Mouse (Mus musculus) limb, embryonic 14.5 days (tissue): Measurements from ENCODE around the gene Smim14. TPM values are rescaled to one million over a fixed set of nuclear protein-coding genes. Genes with fewer than 3 reads are reported as not detected.

Experiments used
- ATAC-seq: fragments of 200-750 bp; cut with Nextera tagmentation; 2 replicates; pipeline ENCODE4 v1.8.0; 2017; ENCODE audit warnings: low read depth, moderate number of reproducible peaks, moderate TSS enrichment; ENCODE audit not compliant: low FRiP score
- DNase-seq: peaks from one replicate; pipeline ENCODE4 v3.0.0-alpha.2; 2015; ENCODE audit warnings: low spot score
- H3K27ac ChIP-seq: fragments of 300-500 bp; sonication (generic); replicated peaks from 2 replicates; pipeline ENCODE4 v1.5.1; 2014; ENCODE audit warnings: low read depth, mild to moderate bottlenecking, low read length, moderate library complexity, mixed read lengths
- H3K27me3 ChIP-seq: fragments of 300-500 bp; sonication (generic); 2 replicates; pipeline ENCODE4 v1.6.1; 2014; ENCODE audit warnings: low read length, mixed read lengths; ENCODE audit not compliant: control insufficient read depth, insufficient read depth
- H3K36me3 ChIP-seq: fragments of 300-500 bp; sonication (generic); 2 replicates; pipeline ENCODE4 v1.6.1; 2014; ENCODE audit warnings: mild to moderate bottlenecking, low read length, moderate library complexity, mixed read lengths; ENCODE audit not compliant: control insufficient read depth, insufficient read depth
- H3K4me1 ChIP-seq: fragments of 300-500 bp; sonication (generic); 2 replicates; pipeline ENCODE4 v1.6.1; 2014; ENCODE audit warnings: antibody characterized with exemption, low read length, mixed read lengths; ENCODE audit not compliant: control insufficient read depth, insufficient read depth
- H3K4me2 ChIP-seq: fragments of 300-500 bp; sonication (generic); replicated peaks from 2 replicates; pipeline ENCODE4 v1.6.1; 2014; ENCODE audit warnings: low read depth, mild to moderate bottlenecking, low read length, moderate library complexity; ENCODE audit not compliant: severe bottlenecking
- H3K4me3 ChIP-seq: fragments of 300-500 bp; sonication (generic); replicated peaks from 2 replicates; pipeline ENCODE4 v1.5.1; 2014; ENCODE audit warnings: low read length
- H3K9ac ChIP-seq: fragments of 300-500 bp; sonication (generic); 2 replicates; pipeline ENCODE4 v1.6.1; 2014; ENCODE audit warnings: mild to moderate bottlenecking, low read depth, low read length, moderate library complexity; ENCODE audit not compliant: severe bottlenecking
- H3K9me3 ChIP-seq: fragments of 300-500 bp; sonication (generic); 2 replicates; pipeline ENCODE4 v1.6.1; 2016; ENCODE audit warnings: low read length; ENCODE audit not compliant: control insufficient read depth
- POLR2A ChIP-seq: fragments of 200-500 bp; IDR thresholded peaks from 2 replicates; pipeline ENCODE4 v1.8.0; 2012; ENCODE audit warnings: inconsistent platforms, mild to moderate bottlenecking, moderate library complexity, borderline replicate concordance; ENCODE audit not compliant: insufficient read depth, insufficient read length; ENCODE audit errors: extremely low read depth
- WGBS: fragments of 180-500 bp; shearing (Covaris S2); extraction: QIAGEN DNeasy Blood & Tissue Kit; methylation state at CpG from one replicate; pipeline ENCODE4 v1.1.7; 2014; 5-methylcytosine and 5-hydroxymethylcytosine counted together
- polyA plus RNA-seq, 2 experiments: library from polyadenylated mRNA; depleted of rRNA in 1 of 2; stranded (reverse) in 1 of 2; unstranded in 1 of 2; fragments of >200 nt; fragmentation: Nextera tagmentation in 1 of 2; extraction: Ambion mirVana in 1 of 2; gene quantifications; 2 replicates each; pipeline versions ENCODE4 v1.2.1 to v1.2.3; 2012 to 2014

The Smim14 gene
- polyA plus RNA-seq, 2 experiments = 76.7 to 138 TPM

GRCm38 (mm10) chr5:65565486-65565885 lies 28.5 kb upstream of the Smim14 start:
- no peak overlapping the region for H3K27ac ChIP-seq
- TF ChIP-seq POLR2A = no peak
- H3K36me3 ChIP-seq = peaks cover 18% of the 10 kb centered on the region
- no peak for ATAC-seq
- 77% methylated on average over 2 of the region's 2 CpGs for WGBS
- no peak overlapping the region for H3K4me3 ChIP-seq
- H3K4me2 ChIP-seq = no peak overlapping the region
- DNase-seq = no peak
- H3K9me3 ChIP-seq = no peaks in the 10 kb centered on the region
- no peak overlapping the region for H3K9ac ChIP-seq
- H3K27me3 ChIP-seq = no peaks in the 10 kb centered on the region
- H3K4me1 ChIP-seq = no peaks in the 10 kb centered on the region

- H3K4me3 ChIP-seq = no peak overlapping the region
- TF ChIP-seq POLR2A = no peak
- ATAC-seq (no peak), DNase-seq (no peak)
- peaks cover 2% of the 10 kb centered on the region; the same call in 1 of the 2 replicates for H3K36me3 ChIP-seq
- no peaks in the 10 kb centered on the region for H3K9me3 ChIP-seq
- no peak overlapping the region for H3K9ac ChIP-seq
- H3K4me2 ChIP-seq = no peak overlapping the region
- no peak overlapping the region for H3K27ac ChIP-seq
- H3K4me1 ChIP-seq = no peaks in the 10 kb centered on the region
- no peaks in the 10 kb centered on the region for H3K27me3 ChIP-seq
- WGBS = 45% methylated on average over 20 of the region's 20 CpGs
Observed at GRCm38 (mm10) chr5:65561125-65561893, 24.3 kb upstream of the Smim14 start.

DNA sequence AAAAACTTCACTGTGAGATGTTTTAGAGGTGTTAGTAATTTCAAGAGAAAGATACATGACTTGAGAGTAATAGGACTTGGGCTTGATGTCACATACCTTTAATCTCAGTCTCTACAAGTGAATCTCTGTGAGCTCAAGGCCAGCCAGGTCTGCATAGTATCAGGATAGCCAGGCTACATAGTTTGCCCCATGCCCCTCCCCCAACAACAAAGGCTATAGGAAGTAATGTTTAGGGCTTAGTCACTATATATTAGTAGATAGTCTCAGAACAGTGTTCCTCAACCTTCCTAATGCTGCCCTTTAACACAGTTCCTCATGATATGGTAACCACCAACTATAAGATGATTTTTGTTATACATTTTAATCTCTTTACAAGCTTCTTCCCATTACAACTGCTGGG lies 20.1 kb upstream of the Smim14 start:
- no peak for DNase-seq
- Histone ChIP-seq H3K9ac (no peak overlapping the region), H3K27ac (no peak overlapping the region), H3K4me2 (no peak overlapping the region), H3K4me3 (no peak overlapping the region), H3K27me3 (no peaks in the 10 kb centered on the region), H3K4me1 (no peaks in the 10 kb centered on the region), H3K36me3 (no peaks in the 10 kb centered on the region), H3K9me3 (no peaks in the 10 kb centered on the region)
- no peak for TF ChIP-seq POLR2A
- ATAC-seq = no peak

- Histone ChIP-seq H3K4me3 (no peak overlapping the region), H3K27me3 (no peaks in the 10 kb centered on the region), H3K9me3 (no peaks in the 10 kb centered on the region), H3K36me3 (peaks cover 7% of the 10 kb centered on the region; the same call in 1 of the 2 replicates), H3K4me1 (0 out of 2 replicates have a peak, but pooled peaks cover 6% of the 10 kb centered on the region), H3K4me2 (no peak overlapping the region), H3K9ac (no peak overlapping the region), H3K27ac (no peak overlapping the region)
- no peak for ATAC-seq
- 97% methylated on average over 1 of the region's 1 CpGs for WGBS
- no peak for DNase-seq
- TF ChIP-seq POLR2A = no peak
Observed at GRCm38 (mm10) chr5:65549677-65550076, 12.7 kb upstream of the Smim14 start.

- no peak for ATAC-seq
- 73% methylated on average over 2 of the region's 2 CpGs for WGBS
- no peak for TF ChIP-seq POLR2A
Observed at GRCm38 (mm10) chr5:65544616-65545015, 7.6 kb upstream of the Smim14 start.

More at GRCm38 (mm10) chr5:65544616-65545015, 7.6 kb upstream of the Smim14 start:
- no peak overlapping the region for H3K4me2 ChIP-seq
- H3K27ac ChIP-seq = no peak overlapping the region
- peaks cover 12% of the 10 kb centered on the region for H3K36me3 ChIP-seq
- no peak overlapping the region for H3K9ac ChIP-seq
- H3K9me3 ChIP-seq = no peaks in the 10 kb centered on the region
- no peaks in the 10 kb centered on the region for H3K27me3 ChIP-seq
- DNase-seq = no peak
- H3K4me3 ChIP-seq = no peak overlapping the region
- no peaks in the 10 kb centered on the region for H3K4me1 ChIP-seq
